Mouse (Mus musculus) ES-Bruce4 (cell line): ENCODE results near the gene Npas4.

Source experiments
- CTCF ChIP-seq: IDR thresholded peaks from one replicate; pipeline ENCODE4 v1.8.1; 2011; ENCODE audit warnings: low read depth, low read length
- POLR2A ChIP-seq: IDR thresholded peaks from one replicate; pipeline ENCODE4 v1.8.1; 2011; ENCODE audit warnings: low read length; ENCODE audit not compliant: insufficient read depth

DNA sequence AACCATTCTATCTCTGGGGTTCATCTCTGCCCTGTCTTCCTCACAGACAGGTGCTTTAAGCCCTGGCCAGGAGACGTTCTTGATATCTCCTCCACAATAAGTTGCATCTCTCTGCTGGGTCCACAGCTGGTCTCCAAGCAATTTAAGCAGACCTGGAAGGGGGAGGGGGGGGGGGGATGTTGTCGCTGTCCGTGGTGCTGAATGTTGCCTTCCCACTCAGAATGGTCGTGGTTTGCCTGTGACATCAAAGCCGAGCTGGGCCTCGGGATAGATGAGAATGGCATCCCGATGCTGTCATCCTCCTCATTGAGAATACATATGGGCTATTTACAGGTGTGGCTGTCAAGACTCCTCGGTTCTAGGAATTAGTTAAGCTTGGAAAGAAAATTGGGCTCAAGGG lies 2.3 kb upstream of the Npas4 start:
- TF ChIP-seq CTCF (no peak), POLR2A (no peak)
